Mouse (Mus musculus): ENCODE measurements around the gene Gpx3.
A peak's percentile ranks its signal among the peaks of the same experiment; 100 is the strongest.
"Not testable (repeated sequence)": the region's sequence is repeated elsewhere in the genome, so short reads cannot be mapped to it uniquely, and the experiment has no call there.

Gene Gpx3

DNA sequence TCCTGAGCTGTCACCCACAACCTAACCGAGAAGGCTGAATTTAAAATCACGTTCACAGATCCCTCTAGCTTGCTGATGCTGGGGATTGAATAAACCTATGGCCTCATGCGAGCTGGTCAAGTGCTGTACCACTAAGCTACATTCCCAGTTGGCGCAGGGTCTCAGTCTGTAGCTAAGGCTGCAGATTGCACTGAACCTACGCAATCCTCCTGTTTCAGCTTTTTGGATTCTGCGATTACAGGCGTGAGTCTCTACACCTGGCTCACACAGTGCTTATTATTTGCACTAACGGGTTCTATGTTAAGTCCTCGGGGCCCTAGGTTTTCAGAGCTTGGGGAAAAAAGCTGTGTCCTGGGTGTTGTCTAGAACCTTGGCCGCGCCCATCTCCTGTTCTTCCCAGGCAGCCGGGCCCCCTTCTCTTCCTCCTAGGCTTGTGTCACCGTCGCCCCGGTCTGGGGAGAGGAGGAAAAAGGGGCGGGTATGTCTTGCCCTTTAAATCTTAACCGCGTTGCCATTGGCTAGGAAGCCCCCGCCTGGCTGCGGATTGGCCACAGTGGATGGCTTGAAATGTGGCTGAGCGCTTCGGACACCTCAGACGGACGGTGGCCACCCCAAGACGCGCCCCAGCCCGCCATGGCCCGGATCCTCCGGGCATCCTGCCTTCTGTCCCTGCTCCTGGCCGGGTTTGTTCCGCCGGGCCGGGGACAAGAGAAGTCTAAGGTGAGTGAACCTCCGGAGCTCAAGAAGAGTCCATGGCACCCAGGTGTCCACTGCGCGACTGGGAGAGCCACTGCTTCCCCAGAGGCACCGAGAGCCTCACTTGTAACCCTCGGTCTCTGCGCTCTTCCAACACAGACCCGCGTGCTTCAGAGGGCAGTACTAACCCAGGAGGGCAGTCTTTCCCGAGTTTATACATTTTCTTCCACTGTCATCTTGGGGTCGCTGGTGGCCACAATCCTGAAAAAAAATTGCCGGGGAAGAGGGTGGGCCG is at the start of gene Gpx3:
TSS of gene Gpx3 (plus strand) at position 121 of the 991 bp plus-strand sequence.
- DNase-seq (ENCODE audit: low read depth, low spot score), result peak; percentile 84

DNA sequence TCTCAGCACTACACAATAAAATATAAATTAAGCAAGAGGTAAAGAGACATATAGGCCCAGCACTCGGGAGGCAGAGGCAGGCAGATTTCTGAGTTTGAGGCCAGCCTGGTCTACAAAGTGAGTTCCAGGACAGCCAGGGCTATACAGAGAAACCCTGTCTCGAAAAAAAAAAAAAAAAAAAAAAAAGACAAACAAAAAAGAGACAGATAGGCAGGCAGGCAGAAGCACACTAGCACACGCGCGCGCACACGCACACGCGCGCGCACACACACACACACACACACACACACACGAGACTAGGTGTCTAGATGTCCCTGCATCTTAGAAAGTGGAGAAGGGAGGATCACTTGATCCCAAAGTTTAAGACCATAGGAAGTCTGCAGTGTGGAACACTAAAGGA is 43.4 kb upstream of the Gpx3 start:
- not testable (repeated sequence) for DNase-seq (ENCODE audit: low read depth, low spot score)

DNA sequence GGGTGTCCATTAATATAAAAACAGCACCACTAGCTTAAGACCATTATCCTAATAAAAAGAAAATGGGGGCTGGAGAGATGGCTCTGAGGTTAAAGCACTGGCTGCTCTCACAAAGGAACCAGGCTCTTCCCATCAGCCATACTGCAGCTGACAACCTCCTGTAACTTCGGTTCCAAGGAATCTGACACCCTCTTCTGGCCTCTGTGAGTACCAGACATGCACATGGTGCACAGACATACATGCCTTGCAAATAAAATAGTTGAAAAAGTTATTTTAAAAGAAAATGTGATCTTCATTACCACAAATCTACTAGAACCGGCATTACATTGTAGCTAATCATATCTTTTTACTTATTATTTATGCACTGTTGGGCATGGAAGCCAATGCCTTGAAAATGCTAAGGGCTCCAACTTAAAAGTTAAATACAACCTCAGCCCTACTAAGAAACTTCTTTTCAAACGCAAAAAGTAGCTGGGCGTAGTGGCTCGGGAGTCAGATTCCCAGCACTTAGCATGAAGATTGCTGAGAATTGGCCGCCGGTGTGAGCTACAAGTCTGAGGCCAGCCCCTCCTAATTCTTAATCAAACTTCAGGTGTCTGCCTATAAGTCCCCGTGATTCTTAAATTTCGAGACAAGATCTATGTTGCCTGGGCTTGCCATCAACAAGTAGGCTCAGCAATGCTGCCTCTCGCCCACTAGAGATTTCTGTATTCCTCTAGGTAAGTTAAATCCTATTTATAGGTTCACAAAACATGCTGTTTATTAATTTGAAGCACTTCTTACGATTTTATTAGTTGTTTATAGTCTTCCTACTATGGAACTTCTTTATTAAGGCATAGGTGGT is 42.7 kb upstream of the Gpx3 start:
- peak; percentile 78 for DNase-seq (ENCODE audit: low read depth, low spot score)

DNA sequence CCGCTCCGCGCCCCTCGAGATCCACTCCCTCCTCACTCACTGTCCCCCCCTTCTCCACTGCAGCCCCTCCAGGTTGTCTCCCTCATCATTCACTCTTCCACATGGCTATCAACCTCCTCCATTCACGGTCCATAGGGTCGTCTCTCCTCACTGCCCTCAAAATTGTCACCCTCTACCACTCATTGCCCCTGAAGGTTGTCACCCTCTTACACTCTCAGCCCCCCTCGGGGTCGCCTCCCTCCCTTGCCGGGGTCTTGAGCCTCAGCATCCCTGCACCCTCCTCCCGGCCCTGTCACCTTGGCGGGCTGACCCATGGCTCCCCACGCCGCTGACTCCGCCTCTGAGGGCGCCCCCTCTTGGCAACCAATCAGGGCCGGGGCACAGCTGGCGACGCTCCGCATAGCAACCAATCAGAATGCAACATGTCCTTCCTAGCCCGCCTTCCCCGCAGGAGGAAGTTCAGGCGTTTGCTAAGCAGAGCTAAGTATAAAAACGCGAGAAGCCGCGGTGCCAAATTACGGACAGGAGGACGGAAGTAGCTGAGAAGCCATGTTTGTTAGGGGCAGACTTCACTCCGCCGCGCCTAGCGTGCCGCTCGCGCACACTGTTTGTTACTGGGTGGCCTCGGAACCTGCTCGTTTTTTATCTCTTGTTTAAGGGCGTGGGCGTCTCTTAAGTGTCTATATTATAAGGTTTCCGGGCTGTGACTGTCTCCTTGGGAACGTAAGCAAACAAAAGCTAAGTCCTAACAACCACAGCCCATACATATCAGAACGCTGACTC is 41.8 kb upstream of the Gpx3 start, which contains the start of gene Lyrm7:
TSS of gene Lyrm7 (minus strand) at position 661 of the 783 bp plus-strand sequence.
- peak; percentile 100 for DNase-seq (ENCODE audit: low read depth, low spot score)

DNA sequence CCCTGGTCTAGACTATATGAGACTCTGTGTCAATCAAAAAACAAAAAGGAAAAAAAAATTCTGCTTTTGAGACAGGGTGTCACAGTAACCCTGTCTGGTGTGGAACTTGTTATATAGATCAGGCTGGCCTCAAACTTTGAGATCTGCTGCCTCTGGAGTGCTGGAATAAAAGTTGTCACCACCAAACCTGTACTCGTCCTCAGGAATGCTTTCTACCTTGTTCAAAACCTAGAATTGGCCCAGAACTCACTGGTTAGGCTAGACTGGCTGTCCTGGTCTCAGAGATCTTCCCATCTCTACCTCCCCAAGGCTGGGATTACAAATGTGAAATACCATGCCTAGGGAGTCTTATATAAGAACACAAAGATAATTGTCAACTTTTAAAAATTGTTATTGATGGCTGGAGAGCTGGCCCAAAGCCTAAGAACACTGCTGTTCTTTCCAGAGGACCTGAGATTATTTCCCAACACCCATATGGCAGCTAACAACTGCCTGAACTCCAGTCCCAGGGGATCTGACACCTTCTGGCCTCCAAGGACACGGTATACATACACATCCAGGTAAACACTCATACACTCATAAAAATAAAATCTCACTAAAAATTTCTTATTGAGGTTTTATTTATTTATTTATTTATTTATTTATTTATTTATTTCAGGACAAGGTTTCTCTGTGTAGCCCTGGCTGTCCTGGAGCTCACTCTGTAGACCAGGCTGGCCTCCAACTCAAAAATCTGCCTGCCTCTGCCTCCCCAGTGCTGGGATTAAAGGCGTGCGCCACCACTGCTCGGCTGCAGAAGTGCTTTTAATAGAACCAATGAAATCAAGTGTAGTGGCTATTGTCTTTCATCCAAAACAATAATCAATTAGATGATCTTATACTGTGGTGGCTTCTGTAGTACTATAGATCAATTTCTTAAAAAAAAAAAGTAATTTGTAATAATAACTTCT is 40.5 kb upstream of the Gpx3 start:
- DNase-seq (ENCODE audit: low read depth, low spot score), result no peak

DNA sequence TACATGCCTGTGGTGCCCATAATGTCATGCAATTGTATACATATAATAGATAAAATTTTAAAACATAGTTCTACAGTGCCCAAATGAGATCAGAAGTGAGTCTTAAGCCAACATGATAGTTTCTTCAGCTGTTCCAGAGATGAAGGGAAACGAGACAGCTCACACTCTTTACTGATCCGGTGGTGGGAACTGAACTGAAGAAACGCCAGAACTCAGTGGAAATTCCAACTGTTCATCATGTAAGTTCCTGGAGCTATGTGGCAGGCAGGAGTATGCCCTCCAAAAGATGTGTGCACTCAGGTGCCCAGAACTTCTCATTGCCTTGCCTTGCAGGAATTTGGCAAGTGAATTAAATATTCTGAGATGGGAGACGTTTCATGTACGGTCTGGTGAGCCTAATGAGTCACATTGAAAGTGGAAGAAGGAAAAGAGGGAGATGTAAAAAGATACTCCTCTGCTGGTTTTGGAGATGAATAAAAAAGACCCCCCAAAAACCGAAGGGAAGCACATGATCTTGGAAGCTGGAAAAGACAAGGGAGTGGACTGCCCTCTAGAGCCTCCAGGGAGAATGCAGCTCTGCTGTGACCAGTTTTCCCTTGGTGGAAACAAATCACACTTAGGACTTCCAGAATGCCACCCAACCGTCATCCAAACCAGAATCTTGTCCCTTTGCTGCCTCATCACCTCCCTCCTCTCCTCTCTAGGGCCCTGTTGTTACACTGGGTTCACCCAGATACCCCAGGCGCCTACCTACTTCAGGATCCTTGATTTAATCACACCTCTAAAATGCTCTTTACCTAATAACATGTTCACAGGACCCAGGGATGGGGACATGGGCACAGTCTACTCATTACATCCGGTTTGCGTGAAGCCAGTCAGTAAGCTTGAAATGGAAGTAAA is 39.4 kb upstream of the Gpx3 start:
- peak; percentile 74 for DNase-seq (ENCODE audit: low read depth, low spot score)

DNA sequence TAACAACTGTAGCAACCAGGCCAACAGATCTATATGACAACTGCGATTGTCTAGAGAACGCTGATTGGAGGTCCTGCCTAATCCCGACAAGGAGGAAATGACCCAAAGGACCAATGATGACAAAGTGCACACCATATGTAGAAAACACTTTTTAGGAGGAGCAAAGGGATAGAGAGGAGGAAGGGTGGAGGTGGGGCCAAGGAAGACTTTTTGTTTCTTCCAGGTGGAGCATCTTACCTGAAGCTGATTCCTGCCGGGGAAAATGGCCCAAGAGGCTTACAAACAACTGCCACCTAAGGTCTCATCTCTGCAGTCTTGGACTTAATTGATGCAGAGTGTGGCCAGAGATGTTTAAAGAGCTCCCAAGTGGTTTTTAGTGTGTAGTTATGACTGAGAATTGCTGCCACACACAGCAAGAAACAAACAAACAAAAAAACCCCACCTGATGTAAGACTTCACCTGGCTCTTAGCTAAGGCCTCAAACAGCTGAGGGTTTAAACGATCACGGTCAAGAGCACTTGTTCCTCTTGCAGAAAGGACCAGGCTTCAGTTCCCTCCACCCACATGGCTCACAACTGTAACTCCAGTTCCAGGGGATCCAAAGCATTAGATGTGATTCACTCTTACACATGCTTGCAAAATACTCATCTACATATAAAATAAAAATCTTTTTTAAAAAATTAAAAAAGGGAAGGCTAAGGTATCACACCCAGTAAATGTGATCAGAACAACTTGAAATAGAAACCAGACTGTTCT is 36.7 kb upstream of the Gpx3 start:
- no peak for DNase-seq (ENCODE audit: low read depth, low spot score)

DNA sequence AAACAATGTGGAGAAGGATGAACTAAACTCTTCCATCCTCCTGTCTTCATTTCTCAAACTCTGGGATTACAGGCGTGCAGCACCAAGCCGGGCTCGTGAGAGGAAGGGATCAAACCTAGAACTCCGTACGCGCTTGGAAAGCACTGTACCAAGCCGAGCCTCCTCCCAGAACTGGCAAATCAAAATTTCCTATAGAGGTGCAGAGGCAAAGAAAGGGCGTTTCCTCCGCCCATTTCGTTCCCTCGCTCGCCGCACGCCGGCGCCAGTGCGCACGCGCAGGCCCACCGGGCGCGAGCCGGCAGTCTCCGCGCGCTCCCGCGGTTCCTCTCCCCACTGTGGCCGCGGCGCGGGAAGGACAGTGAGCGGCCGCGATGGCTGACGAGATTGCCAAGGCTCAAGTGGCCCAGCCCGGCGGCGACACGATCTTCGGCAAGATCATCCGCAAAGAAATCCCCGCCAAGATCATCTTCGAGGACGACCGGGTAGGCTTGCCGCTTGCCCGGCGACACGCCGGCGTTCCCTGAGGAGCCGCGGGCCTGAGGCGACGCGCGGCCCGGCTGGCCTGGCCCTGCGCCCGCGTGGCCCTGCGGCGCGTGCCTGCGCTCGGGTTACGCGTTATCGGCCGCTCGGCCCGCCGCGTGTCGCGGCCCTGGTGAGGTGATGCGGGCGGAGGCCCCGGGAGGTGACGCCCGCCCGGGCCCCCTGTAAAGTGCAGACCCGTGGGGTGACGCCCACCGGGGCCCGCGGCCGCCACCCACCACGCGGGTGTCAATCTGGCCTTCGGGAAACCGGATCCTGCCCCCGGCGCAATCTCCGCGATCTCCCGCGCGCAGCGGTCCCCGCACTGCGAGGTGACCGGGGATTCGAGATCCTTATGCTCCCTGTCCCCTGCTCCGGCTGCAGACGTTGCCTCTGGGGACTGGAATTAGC is 35.9 kb upstream of the Gpx3 start, which contains the start of gene Hint1:
TSS of gene Hint1 (plus strand) at position 265 of the 930 bp plus-strand sequence.
- peak; percentile 90 for DNase-seq (ENCODE audit: low read depth, low spot score)

DNA sequence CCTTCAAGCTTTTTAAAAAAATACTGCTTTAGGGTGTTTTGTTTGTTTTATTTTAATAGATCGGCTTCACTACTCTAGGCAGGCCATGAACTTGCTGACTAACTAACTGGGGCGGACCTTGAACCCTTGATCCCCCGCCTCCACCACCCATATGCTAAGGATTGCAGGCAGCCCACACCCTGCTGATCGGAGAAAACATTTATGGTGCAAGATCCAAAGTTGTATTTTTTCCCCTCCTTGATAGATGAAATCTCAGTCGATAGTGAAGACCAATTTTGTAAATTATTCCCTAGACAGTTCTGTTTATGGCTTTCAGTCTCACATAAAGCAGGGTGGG is 35.2 kb upstream of the Gpx3 start:
- DNase-seq (ENCODE audit: low read depth, low spot score), result peak; percentile 73

DNA sequence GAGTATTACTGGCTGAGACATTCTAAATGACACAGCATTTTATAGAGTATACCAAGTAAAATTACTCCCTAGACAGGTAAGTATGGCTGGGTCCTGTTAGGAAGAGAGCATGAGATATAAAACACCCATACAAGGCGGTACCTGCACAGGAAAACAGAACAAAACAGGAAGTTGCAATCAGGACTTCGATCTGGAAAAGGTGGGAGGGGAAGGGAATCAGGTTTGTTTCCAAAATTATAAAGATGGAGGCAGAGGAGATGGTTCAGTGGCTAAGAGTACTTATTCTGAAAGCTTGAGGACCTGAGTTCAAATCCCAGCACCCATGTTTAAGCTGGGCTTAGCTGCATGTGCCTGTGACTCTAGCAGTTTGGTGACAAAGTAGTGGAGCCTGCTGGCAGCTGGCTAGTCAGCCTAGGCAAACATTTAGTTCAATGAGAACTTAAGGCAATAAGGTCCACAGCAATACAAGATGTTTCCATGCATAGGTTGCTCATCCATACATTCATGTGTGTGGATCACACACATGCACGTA is 34.3 kb upstream of the Gpx3 start:
- DNase-seq (ENCODE audit: low read depth, low spot score), result no peak

DNA sequence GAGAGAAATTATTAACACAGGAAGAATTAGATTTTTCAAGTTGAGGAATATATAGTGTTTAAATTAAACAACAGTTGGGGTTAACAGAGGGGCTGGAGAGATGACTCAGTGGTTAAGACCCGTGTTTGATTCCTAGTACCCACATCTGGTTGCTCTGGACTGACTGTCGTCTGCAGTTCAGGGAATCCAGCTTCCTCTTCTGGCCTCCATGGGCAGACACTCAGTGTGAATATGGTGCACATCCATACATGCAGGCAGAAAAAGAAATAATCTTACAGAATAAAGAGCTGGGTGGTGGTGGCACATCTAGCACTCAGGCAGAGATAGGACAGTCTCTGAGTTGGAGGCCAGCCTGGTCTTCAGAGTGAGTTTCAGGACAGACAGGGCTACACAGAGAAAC is 33.8 kb upstream of the Gpx3 start:
- DNase-seq (ENCODE audit: low read depth, low spot score), result no peak

DNA sequence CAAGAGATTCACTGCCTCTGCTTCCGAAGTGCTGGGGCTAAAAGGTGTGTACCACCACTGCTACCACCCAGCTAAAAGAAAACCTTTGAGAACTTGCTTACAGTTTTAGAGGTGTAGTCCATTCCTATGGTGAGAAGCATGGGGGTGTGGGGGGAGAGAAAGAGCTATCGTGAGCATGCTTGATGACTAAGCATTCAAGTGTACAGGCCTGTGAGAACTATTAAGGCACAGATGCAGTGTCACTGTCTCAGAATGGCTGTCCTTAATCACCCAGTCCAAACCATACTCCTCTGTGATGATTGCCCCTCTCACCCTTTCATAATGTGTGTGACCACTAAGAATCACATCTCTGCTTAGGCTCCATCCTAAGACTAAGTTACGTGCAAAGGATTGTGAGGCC is 32.9 kb upstream of the Gpx3 start:
- DNase-seq (ENCODE audit: low read depth, low spot score), result no peak

DNA sequence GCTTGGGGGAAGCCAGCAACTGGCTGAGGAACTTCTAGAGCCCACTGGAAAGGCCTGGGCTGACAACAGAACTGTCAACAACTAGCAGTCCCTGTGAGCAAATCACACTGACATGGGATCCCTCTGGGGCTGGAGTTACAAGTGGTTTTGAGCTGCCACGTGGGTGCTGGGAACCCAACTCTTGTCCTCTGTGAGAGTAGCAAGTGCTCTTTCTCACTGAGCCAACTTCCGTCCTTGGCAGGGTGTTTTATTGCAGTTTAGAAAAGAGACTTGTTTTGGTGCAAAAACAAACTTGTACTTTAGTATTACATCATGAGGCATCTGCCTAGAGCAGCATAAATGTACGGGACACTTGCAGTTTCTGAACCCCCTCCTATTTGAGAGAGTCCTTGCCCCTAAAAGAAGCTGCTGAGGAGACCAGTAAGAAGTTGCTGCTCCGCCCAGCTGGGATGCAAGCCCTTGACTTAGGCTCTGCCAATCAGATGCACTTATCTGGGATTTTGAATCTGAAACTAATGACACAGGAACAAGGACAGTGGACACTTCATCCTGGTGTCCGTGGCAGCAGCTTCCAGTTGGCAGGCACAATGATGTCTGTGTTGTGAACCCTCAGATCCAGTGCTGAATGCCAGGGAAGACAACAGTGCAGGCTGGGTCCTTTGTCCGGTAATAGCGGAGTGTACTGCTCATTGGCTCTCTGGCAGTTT is 30.3 kb upstream of the Gpx3 start:
- no peak for DNase-seq (ENCODE audit: low read depth, low spot score)

DNA sequence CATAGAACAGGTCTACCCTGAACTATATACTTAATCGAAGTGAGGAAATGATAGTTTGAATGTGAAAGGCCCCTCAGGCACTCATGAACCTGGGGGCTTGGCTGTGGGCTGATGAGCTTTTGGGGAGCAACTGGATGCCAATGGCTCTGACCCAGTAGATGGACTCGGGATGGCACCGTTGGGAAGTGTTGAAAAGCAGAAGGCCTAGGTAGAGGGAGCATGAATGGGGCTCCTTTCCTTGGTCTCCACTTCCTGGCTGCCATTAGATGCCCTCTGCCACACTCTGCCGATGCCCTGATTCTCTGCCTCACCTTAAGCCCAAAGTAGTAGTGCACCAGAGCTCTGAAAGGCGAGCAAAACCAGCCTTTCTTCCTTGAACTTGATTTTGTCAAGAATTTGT is 26.2 kb upstream of the Gpx3 start:
- DNase-seq (ENCODE audit: low read depth, low spot score), result no peak

DNA sequence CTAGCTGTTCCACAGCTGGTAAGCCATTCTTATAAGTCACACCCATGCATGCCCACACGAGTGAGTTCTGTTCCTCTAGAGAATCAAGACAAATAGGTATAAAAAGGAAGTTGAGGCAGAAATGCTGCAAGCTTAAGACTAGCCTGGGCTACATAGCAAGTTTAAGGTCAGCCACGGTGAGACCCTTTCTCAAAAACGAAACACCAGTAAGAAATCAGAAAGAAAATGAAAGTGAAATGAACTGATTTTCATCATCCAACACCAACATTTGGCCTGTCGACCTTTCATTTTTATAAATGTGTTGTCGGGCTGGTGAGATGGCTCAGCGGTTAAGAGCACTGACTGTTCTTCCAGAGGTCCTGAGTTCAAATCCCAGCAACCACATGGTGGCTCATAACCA is 23.4 kb upstream of the Gpx3 start:
- DNase-seq (ENCODE audit: low read depth, low spot score), result no peak

DNA sequence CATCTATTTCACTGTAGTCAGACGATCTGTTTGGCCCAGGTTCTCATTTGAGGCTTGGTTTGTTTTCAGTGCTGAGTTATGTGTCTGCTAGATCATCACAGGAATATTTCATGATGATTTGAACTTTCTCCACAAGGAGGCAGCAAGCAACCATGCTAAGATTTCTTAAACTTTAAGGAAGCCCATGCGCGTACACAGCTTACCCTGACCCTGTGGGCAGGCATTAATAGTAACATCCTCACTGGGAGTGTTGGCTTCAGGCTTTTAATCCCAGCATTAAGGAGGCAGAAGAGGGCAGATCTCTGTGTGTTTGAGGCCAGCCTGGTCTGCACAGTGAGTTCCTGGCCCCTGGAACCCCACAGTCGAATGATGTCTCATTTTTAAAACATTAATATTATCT is 22.8 kb upstream of the Gpx3 start:
- peak; percentile 68 for DNase-seq (ENCODE audit: low read depth, low spot score)

DNA sequence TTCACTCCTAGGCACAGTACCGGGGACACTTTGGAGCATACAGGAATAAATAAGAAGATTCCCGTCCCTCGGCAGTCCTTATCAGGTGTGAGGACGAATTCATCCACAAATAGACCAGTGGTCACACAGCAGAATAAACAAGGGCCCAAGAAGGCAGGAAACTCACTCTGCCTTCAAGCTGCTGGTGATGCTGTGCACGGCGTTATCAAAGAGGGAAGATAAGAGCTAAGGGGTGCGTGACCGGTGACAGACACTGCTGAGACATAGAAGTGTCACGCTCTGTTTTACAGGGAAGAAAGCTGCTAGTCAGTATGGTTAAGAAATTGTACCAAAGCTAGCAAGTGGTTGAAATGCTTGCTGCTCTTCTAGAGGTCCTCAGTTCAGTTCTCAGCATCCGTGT is 22.3 kb upstream of the Gpx3 start:
- DNase-seq (ENCODE audit: low read depth, low spot score), result no peak

Data from R1 (cell line).